Mouse (Mus musculus) heart, adult 2 months (tissue): ENCODE results near the gene Gm10271. TPM values are rescaled to one million over a fixed set of nuclear protein-coding genes. Genes with fewer than 3 reads are reported as not detected.

ENCODE experiments used
- DNase-seq, 2 experiments: peaks; one replicate each; pipeline ENCODE4 v3.0.0; 2021
- H3K27ac ChIP-seq: fragments of 200-600 bp; 2 replicates; pipeline ENCODE4 v1.8.1; 2022
- H3K27me3 ChIP-seq: fragments of 200-500 bp; 2 replicates; pipeline ENCODE4 v1.6.1; 2012; ENCODE audit warnings: mild to moderate bottlenecking, low read length, inconsistent platforms, mixed read lengths; ENCODE audit not compliant: control insufficient read depth, insufficient read depth
- H3K36me3 ChIP-seq: fragments of 200-500 bp; 2 replicates; pipeline ENCODE4 v1.6.1; 2012; ENCODE audit warnings: low read length, inconsistent platforms; ENCODE audit not compliant: control insufficient read depth, insufficient read depth
- H3K4me1 ChIP-seq: fragments of 200-500 bp; 2 replicates; pipeline ENCODE4 v1.6.1; 2011; ENCODE audit warnings: low read length; ENCODE audit not compliant: control insufficient read depth, insufficient read depth
- H3K4me3 ChIP-seq: fragments of 200-600 bp; 2 replicates; pipeline ENCODE4 v1.8.1; 2022
- H3K79me2 ChIP-seq: fragments of 200-500 bp; replicated peaks from 2 replicates; pipeline ENCODE4 v1.6.1; 2012; ENCODE audit warnings: mild to moderate bottlenecking, inconsistent platforms, low read length, moderate library complexity, mixed read lengths; ENCODE audit not compliant: control insufficient read depth, insufficient read depth
- H3K9ac ChIP-seq: fragments of 200-500 bp; 2 replicates; pipeline ENCODE4 v1.6.1; 2012; ENCODE audit warnings: low read depth, mild to moderate bottlenecking, control low read depth, inconsistent platforms, low read length, mixed read lengths
- CTCF ChIP-seq: fragments of 200-600 bp; IDR thresholded peaks from 2 replicates; pipeline ENCODE4 v1.8.1; 2022; ENCODE audit warnings: antibody characterized with exemption, mild to moderate bottlenecking, moderate library complexity
- EP300 ChIP-seq: fragments of 200-500 bp; IDR thresholded peaks from 2 replicates; pipeline ENCODE4 v1.6.1; 2011; ENCODE audit warnings: low read depth, low read length, control low read depth; ENCODE audit not compliant: insufficient read depth
- POLR2A ChIP-seq: fragments of 200-500 bp; IDR thresholded peaks from 2 replicates; pipeline ENCODE4 v1.6.1; 2011; ENCODE audit warnings: mild to moderate bottlenecking, low read depth, low read length, control low read depth; ENCODE audit not compliant: insufficient read depth
- whole genome bisulfite sequencing: fragments of 180-500 bp; shearing (Covaris S2); methylation state at CpG from one replicate; pipeline ENCODE4 v1.1.7; 2018; 5-methylcytosine and 5-hydroxymethylcytosine counted together
- intact Hi-C: fragments of 180-260 bp; cut with DNase I; formaldehyde crosslinking; loops from one replicate; pipeline ENCODE4 v1.15.1; 2025
- polyA plus RNA-seq: library from polyadenylated mRNA; depleted of rRNA; stranded (reverse); fragments of >200 nt; gene quantifications from 2 replicates; pipeline ENCODE4 v1.2.3, GENCODE M21; 2012; rRNA removed
- total RNA-seq, 2 experiments: library from RNA; stranded (reverse); gene quantifications; 2 replicates each; pipeline ENCODE4 v1.2.3; 2021

The Gm10271 gene
- total and polyA plus RNA-seq, 3 experiments = not detected

GRCm38 (mm10) chr10:116908901-116909642 lies 63.3 kb downstream of the Gm10271 start:
- H3K27me3 ChIP-seq = no peaks in the 10 kb centered on the region
- intact Hi-C loops = no loop called here
- DNase-seq = no peak
- no peak overlapping the region for H3K27ac ChIP-seq
- TF ChIP-seq EP300 = no peak
- TF ChIP-seq POLR2A = no peak
- no peak for TF ChIP-seq CTCF
- no peaks in the 10 kb centered on the region for H3K36me3 ChIP-seq
- WGBS = 56% methylated on average over 15 of the region's 15 CpGs
- no peak overlapping the region for H3K4me3 ChIP-seq
- no peaks in the 10 kb centered on the region for H3K79me2 ChIP-seq
- no peak overlapping the region for H3K9ac ChIP-seq
- no peaks in the 10 kb centered on the region for H3K4me1 ChIP-seq

Other genes with a start within 250 kb of the Gm10271 start
- 1 to 10 TPM; 1.4 to 1.6 TPM for gene Myrfl, start 75.7 kb downstream of the Gm10271 start, total RNA-seq
- gene Myrfl, start 75.7 kb downstream of the Gm10271 start, polyA plus RNA-seq = 0.31 and 0.76 TPM in 2 replicates
- 100 to 1,000 TPM in 1 of 2 experiments, 10 to 100 TPM in 1; 80.3 to 100 TPM for gene Rab3ip, start 21.8 kb downstream of the Gm10271 start, total RNA-seq
- gene Rab3ip, start 21.8 kb downstream of the Gm10271 start, polyA plus RNA-seq = 168 and 181 TPM in 2 replicates
- 1 to 10 TPM; 5.8 to 5.9 TPM for gene Best3, start 13.7 kb upstream of the Gm10271 start, total RNA-seq
- 3.2 and 6.7 TPM in 2 replicates for gene Best3, start 13.7 kb upstream of the Gm10271 start, polyA plus RNA-seq
- 100 to 1,000 TPM; 148 to 208 TPM for gene Lrrc10, start 72.7 kb upstream of the Gm10271 start, total RNA-seq
- gene Lrrc10, start 72.7 kb upstream of the Gm10271 start, polyA plus RNA-seq = 266 and 368 TPM in 2 replicates
- 100 to 1,000 TPM; 123 to 129 TPM for gene Cct2, start 91.2 kb upstream of the Gm10271 start, total RNA-seq
- gene Cct2, start 91.2 kb upstream of the Gm10271 start, polyA plus RNA-seq = 50.4 and 93.0 TPM in 2 replicates
- 10 to 100 TPM; 14.2 to 17.0 TPM for gene Frs2, start 175.9 kb upstream of the Gm10271 start, total RNA-seq
- 13.4 and 26.0 TPM in 2 replicates for gene Frs2, start 175.9 kb upstream of the Gm10271 start, polyA plus RNA-seq